Mouse (Mus musculus) left cerebral cortex, postnatal 36 days (tissue): ENCODE results near the gene Nlrc4. TPM values are rescaled to one million over a fixed set of nuclear protein-coding genes. Genes with fewer than 3 reads are reported as not detected.
"Not testable (repeated sequence)": the region's sequence is repeated elsewhere in the genome, so short reads cannot be mapped to it uniquely, and the experiment has no call there.

Experiments
- DNase-seq, 2 experiments: peaks; one replicate each; pipeline ENCODE4 v3.0.0; 2021 to 2022; ENCODE audit warnings: low spot score in 2 of 2, mixed read lengths in 1 of 2
- intact Hi-C: fragments of 180-260 bp; cut with DNase I; formaldehyde crosslinking; loops from one replicate; pipeline ENCODE4 v1.15.1; 2025
- total RNA-seq, 2 experiments: library from RNA; stranded (reverse); gene quantifications; 2 replicates each; pipeline ENCODE4 v1.2.3; 2021

Gene Nlrc4
- under 1 TPM; 0.15 to 0.18 TPM for total RNA-seq

DNA sequence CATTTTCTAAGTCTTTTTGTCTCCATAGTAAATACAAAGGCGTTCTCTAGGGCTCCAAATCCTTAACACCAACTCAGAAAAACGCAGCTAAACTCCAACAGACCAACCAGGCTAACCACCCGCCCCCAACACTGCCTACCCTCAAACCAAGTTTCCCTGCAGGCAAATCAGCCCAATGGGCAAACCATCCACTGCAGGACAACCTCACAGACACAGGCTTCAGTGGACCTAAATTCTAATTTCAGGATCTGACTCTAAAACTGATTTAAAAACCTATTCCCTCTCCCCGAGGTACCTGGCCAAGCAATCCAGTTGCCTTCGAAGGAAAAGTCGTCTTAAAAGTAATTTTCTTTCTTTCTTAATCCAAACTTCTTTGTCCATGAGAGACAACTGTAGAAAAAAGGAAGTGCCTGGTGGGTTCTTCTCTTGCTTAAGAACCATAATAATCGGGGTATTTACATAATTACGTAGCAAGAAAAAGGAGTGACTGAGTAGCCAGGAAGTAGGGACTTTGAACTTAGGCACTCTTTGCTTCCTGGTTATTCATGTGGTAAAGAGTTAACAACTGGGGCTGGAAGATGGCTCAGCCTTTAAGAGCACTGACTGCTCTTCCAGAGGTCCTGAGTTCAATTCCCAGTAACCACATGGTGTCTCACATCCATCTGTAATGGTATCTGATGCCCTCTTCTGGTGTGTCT is at the start of gene Nlrc4:
Gene Nlrc4, minus strand, starts transcription at position 432 of the 698 bp plus-strand sequence.
- intact Hi-C loops: no loop called here
- no peak for DNase-seq

DNA sequence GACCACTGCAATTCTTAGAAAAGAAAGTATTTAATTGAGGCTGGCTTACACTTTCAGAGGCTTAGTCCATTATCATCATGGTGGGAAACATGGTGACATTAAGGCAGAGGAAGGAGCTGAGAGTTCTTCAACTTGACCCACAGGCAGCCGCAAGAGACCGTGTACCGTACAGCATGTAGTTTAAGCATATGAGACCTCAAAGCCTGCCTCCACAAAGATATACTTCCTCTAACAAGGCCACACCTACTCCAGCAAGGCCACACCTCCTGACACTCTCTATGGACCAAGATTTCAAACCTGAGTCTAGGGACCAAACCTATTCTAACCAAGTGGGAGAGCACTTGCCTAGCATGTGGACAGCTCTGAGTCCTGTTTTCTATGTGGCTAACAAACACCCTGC is 49.7 kb upstream of the Nlrc4 start:
- no peak for DNase-seq
- intact Hi-C loops: no loop called here

DNA sequence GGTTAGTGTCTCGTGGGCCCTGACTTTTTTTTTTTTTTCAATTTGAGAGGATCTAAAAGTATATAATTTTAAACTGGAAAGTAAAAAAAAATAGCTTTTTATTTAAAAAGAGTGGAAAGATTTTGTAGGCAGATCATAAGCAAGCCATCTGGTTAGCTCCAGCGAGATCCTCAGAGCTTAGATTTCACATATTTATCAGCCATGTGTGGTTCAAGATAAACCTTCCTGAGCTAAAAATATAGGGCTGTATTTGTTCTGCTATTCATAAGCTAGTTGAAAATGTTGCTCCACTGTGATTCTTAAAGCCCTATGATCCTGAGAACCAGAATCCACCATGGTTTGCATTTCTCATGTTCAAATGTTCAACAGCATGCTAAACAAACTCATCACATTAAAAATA is 49.0 kb upstream of the Nlrc4 start:
- DNase-seq: no peak
- intact Hi-C loops: no loop called here

DNA sequence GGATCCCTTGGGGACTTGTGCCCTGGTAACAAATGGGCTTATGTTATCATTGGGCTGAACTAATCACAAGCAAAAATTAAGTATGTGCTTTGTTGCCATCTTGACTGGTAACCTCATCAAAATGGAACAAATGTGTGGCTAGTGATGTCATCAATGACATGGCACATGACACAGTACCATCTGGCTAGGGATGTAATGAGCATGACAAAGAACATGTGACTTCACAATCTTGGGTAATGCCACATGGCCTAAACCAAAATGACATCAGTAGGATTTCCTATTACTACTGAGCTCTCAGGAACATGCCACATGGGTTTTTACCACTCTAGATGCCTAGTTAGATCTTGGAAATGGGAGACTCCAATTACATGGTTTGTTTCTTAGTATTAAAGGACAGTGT is 42.1 kb upstream of the Nlrc4 start:
- intact Hi-C loops: no loop called here
- no peak for DNase-seq

DNA sequence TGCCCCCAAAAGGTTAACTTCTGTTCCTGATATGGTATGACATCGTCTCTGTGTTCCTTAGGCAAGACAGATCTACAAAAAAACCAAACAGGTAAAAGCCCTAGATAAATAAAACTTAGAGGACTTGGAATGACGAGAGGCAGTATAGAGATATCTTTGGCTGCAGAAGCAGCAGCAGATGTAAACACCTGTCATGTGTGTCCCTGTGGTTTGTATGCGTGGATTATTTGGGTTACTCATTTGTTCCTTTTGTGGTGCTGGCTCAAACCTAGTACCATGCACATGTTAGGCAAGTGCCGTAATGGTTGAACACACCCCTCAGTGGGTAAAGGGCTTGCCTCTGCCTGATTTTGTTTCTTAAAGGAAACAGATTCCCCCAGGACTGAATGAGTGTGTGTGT is 41.3 kb upstream of the Nlrc4 start:
- intact Hi-C loops: no loop called here
- no peak for DNase-seq

DNA sequence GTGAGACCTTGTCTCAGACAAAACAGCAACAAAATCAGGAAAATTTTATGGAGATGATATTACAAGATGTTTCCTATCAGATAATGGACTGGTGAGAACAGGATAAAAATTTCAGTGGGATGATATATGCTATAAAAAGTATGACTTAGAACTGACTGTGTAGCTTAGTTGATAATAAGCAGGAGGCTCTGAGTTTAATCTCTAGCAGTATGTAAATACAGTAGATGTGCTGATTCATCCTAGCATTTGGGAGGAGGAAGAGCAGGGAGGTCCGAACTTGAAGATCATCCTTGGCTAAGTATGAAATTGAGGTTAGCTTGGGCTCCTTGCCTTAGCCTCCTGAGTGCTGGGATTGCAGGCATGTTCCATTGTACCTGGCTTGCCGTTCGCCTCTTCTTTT is 32.6 kb upstream of the Nlrc4 start:
- DNase-seq: no peak
- intact Hi-C loops: loop anchor here (5.0 kb wide), 1 partner anchor 36 kb away; the partner anchor contains the start of gene Birc6

DNA sequence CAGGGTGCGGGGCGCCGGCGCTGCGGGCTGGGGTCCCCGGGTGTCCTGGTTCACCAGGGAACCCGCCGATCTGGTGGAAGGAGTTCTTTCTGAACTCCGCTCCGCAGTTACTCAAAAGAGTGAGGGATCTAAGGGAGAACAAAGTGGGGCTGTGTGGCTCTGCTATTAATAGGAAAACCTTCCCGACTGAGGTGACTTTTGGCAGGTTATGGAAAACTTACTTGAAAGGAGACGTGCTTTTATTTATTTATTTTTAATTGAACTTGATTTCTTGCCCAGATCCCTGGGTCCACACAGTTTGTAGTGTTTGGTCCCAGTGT is 30.9 kb upstream of the Nlrc4 start:
- intact Hi-C loops: loop anchor here (5.0 kb wide), 1 partner anchor 37 kb away; the partner anchor contains the start of gene Birc6
- no peak for DNase-seq

DNA sequence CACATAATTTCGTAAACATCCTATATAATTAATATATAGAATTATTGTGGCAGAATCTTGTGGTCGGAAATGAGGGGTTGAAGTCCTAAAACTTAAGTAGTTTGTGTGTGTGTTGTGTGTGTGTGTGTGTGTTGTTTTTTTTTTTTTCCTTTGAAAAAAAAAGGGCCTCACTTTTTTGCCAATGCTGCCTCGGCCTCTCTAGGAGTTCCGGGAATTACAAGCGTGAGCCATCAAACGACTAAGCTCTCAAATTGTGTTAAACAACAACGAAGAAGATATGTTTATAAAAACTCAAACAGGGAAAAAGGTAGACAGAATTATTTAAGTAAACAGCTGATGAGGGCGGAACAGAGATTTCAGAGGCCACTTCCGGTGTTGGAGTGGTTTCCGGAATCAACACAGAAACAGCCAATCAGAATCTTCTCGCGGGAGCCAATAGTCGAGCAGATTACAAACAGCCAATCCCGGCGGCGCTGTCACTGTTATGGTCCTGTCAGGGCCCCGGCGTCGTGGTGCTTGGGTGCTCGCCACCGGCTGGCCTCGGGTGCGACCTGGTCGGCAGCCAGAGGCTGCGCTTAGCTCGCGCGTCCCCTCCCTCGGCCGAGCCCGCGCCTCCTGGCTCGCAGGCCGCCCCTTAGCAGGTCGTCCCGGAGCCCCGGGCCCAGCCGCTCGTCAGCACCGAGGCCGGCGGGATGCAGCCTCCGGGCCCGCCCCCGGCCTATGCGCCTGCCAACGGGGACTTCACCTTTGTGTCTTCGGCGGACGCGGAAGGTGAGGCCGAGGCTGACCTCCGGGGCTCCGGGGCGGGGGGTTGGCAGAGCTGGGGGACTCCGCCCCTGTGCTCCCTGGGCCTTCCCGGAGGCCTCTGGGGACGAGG is 30.3 kb upstream of the Nlrc4 start, which contains the start of gene Yipf4:
Gene Yipf4, plus strand, starts transcription at position 470 of the 877 bp plus-strand sequence.
- intact Hi-C loops: no loop called here
- peak; percentile 96 to 99 for DNase-seq

DNA sequence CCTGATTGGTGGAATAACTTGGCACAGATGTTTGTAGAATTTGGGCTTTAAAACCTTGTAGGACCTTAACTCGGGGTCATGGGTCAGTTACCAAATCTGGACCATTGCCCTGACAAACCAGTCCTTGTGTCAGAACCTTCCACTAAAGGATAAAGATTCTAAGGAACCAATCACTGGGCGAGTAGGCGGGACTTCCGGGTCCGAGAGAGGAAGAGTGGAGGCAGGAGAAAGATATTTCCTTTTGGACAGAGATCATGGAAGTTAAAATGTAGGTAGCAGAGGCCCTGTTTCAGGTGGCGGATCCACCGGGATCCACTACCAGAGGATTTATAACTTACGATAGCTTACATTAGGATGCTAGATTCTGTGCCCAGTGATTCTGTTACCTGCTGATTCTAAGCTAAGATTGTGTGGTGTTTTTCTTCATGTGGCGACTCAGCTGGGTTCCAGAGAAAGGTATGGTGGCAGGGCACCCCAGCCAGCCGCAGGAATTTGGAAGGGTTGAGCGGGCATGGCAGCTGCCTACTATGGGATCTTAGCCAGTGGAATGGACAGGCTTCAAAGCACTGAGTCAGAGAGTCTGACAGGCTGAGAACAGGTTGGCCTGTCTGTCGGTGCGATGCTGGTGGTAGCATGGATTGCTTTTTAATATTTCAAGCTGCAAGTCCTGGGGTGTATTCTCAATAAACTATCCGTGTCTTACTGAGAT is 21.6 kb upstream of the Nlrc4 start:
- intact Hi-C loops: no loop called here

DNA sequence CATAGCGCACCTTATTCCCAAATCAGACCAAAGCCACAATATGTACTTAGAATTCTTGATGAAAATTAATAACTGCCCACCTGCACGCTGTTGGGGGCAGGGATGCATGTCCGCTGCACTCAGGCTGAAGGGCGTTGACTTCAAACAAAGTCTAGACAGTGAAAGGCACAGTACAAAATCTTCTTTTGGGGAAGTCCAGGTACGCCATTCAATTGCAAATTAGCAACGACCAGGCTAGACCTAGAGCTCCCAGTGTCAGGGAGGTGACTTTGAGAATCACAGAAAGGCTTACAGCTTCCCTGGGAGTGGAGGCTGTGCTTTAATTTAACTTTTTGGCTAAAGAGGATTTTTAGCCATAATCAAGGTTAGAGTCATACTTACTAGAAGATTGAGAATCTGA is 11.2 kb upstream of the Nlrc4 start:
- DNase-seq, intact Hi-C loops: not testable (repeated sequence)

More for the DNA sequence above, 21.6 kb upstream of the Nlrc4 start:
- DNase-seq: no peak

DNA sequence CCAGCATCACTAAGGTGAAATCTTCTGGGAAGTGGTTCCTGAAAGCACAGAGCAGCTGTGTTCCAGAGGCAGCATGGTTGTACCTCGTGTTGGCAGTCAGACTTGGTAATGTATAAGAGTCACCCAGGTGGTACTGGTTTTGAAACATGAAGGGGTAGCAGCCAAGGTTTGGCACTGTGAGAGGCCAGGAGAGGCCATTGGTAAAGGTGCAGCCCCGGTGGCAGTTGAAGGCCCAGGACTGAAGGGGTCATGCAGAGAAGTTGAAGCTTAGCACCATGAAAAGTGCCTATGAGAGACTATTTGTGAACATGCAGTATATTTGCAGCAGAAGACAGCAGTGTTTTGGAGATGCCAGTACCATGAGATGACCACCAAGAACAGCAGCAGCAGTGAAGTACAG is 9.0 kb upstream of the Nlrc4 start:
- intact Hi-C loops, DNase-seq: not testable (repeated sequence)

DNA sequence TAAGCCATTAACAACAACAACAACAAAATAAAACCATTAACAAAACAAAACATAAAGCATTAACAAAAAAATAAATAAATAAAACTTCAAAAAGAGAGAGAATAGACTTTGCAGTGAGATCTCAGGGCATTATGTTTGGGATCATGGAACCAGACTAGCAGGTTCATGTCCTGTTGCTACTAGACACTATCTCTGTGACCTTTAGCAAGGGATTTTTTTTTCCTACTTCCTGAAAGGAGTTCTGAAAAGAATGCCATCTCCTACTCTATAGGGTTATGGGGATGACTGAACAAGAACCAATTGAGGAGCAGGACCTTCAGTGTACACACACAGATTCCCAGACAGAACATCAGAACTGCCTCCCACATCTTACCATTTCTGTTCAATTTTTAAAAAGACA is 4.6 kb upstream of the Nlrc4 start:
- no peak for DNase-seq
- intact Hi-C loops: no loop called here

DNA sequence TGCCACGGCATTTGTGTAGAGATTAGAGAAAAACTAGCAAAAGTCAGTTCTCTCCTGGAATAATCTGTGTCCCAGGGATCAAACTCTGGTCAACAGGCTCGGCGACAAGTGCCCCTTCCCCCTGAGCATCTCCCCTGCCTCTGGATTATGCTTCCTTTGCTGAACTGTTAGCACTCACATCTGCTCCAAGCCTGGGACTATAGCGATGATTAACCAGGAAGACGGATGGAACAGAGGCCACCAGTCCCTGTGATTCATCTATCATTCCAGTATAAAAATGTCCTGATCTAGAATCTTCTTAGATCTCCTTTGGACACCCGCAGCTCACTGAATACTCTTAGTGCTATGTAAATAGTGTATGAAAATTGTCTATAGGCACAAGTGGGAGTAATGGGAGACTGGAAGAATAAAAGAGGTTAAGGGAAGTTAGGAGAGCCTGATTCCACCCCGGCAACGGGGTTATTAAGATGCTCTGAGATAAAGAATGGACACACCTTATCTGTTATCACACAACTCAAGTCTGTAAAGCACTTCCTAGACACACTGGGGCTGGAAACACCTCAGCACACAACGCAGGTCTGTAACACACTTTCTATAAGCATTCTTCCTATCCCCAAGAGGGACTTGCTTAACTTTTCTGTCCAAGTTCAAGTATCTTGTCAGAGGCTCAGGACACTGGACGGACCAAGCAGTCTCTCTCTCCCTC is 817 bp downstream of the Nlrc4 start:
- intact Hi-C loops: no loop called here
- DNase-seq: no peak

DNA sequence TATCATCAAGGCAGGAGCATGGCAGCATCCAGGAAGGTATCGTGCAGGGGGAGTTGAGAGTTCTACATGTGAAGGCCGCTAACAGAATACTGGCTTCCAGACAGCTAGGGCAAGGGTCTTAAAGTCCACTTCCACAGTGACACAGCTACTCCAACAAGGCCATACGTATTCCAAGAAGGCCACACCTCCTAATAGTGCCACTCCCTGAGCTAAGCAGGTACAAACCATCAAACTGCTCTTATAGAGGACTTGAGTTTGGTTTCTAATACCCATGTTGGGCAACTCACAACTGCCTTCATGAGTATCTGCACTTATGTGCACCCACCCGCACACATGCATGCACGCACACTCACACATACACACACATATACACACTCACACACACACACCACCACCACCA is 2.1 kb downstream of the Nlrc4 start:
- intact Hi-C loops: no loop called here
- DNase-seq: no peak

DNA sequence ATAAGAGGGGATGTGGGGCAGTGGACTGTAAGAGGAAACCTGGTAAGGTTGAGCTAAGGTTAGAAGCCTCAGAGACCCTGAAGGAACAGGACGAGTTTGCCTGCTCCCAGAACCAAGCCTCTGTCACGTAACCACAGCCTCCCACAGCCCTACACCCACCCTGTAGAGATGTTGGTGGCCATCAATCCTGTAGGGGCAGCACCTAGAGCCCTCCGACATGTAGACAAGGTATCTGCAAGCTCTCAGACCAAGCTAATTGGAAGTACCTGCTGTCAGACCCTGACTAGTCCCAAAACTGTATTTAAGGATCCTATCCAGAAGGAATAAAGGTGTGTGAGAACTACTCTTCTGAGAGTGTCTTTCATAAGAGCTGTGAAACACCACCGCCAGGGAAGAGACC is 3.5 kb downstream of the Nlrc4 start:
- intact Hi-C loops: no loop called here
- no peak for DNase-seq

DNA sequence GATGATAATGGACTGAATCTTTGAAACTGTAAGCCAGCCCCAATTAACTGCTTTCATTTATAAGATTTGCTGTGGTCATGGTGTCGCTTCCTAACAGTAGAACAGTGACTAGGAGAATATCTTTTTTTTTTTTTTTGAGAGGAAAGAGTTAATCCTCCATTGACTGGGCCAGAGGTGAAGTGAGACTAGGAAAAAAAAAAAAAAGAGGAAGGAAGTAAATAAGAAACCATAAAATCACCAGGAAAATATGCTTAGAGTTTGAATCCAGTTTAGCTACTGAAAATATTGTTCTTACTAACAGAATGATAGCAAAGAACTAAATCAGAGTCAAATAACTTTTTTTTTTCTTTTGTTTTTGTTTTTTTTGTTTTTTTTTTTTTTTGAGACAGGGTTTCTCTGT is 4.3 kb downstream of the Nlrc4 start:
- DNase-seq: no peak
- intact Hi-C loops: no loop called here

DNA sequence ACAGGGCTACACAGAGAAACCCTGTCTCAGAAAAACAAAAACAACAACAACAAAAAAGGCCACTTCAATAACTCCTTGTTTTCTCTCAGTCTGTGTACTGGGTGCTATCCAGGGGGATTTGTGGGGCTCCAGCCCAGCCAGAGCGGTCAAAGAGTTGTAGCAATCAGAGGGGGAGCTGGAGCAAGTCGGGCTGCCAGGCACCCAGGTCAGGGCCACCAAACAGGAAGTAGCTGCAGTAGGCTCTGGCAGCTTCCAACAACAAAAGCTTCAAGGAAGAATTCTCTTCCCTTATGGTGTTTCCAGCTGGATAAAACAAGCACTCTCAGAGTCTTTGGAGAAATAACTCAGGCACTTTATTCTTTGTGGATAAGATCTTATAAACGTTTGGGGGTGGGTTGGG is 5.0 kb downstream of the Nlrc4 start:
- intact Hi-C loops: no loop called here
- no peak for DNase-seq

DNA sequence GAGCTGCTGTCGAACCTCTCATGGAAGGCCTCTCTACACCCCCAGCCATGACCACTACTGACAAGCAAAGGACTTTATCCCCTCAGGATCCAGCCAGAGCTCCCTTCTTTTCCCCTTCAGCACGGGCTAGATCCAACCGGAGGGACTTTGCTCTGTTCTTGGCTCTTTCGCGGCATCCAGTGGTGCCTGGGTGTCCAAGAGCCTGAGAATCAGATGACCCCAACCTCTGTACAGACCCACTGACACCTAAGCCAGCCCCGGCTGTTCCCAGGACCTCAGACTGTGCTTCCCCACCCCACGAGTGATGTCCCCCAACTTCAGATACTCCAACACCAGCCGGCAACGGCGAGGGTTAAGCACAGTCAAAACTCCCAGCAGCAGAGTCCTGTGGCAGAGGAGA is 9.2 kb downstream of the Nlrc4 start:
- intact Hi-C loops: no loop called here
- no peak for DNase-seq

DNA sequence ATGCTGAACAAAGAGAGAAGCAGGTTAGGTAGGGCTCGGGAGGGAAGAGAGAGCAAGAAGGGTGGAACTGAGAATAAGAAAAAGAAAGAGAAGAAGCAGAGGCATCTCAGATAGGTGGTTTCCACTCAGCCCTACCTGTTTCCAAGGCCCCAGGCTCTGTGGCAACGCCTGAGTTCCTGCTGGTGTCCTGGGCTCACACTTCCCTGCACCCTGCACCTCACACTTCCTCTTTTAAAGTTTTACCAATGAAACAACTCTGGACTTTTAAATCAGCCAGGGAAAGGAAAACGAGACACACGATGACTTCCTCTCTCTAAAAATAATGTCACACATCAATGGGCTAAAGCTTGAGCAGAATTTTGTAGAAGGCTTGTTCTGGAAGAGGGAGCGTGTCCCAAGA is 18.5 kb downstream of the Nlrc4 start:
- intact Hi-C loops: no loop called here

DNA sequence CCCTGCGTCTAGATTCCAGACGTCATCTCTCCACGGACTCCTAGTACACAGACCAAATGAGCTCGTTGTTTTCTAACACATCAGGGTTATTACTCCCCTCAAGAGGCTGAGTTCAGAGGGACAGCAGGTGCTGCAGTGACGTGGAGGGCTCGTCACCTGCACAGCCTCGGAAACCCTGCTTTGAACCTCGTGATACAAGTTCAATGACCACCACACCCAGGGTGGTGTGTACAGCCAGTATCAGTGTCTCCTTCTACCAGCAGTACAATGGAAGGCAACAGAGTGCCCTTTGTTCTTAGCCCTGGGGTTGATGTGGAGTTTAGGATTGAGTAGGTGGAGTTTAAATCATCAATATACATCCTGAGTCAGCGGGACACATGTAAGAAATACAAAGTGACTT is 21.2 kb downstream of the Nlrc4 start:
- intact Hi-C loops: no loop called here
- no peak for DNase-seq

More for the DNA sequence above, 18.5 kb downstream of the Nlrc4 start:
- DNase-seq: no peak
